Mouse (Mus musculus) cerebellum, adult 2 months (tissue): ENCODE measurements at regions not wholly inside any gene's neighbourhood (a gene's known extent, or its start where the extent isn't known, plus 50 kb on each side); places are given as distances from the start of the nearest gene placed in this dataset.
A peak's percentile ranks its signal among the peaks of the same experiment; 100 is the strongest.

ENCODE experiments used
- DNase-seq, 2 experiments: peaks; one replicate each; pipeline ENCODE4 v3.0.0; 2021
- H3K27ac ChIP-seq: fragments of 200-500 bp; 2 replicates; pipeline ENCODE4 v1.5.1; 2012; ENCODE audit warnings: low read length, control low read depth, inconsistent platforms; ENCODE audit not compliant: insufficient read depth
- H3K27me3 ChIP-seq: fragments of 200-500 bp; 2 replicates; pipeline ENCODE4 v1.6.1; 2012; ENCODE audit warnings: inconsistent platforms, mild to moderate bottlenecking, low read length, moderate library complexity; ENCODE audit not compliant: control insufficient read depth, insufficient read depth
- H3K4me1 ChIP-seq: fragments of 200-500 bp; 2 replicates; pipeline ENCODE4 v1.6.1; 2011; ENCODE audit warnings: low read length; ENCODE audit not compliant: control insufficient read depth, insufficient read depth
- H3K4me3 ChIP-seq: fragments of 200-500 bp; replicated peaks from 2 replicates; pipeline ENCODE3; 2011; ENCODE audit warnings: mild to moderate bottlenecking, low read depth, low read length, control low read depth; ENCODE audit not compliant: insufficient read depth
- CTCF ChIP-seq: fragments of 200-500 bp; IDR thresholded peaks from 2 replicates; pipeline ENCODE4 v1.5.1; 2011; ENCODE audit warnings: low read depth, mild to moderate bottlenecking, control low read depth, low read length, moderate library complexity, borderline replicate concordance; ENCODE audit not compliant: insufficient read depth
- POLR2A ChIP-seq: fragments of 200-500 bp; IDR thresholded peaks from 2 replicates; pipeline ENCODE4 v1.6.1; 2011; ENCODE audit warnings: low read length, control low read depth, borderline replicate concordance; ENCODE audit not compliant: insufficient read depth
- WGBS: fragments of 180-500 bp; shearing (Covaris S2); methylation state at CpG from one replicate; pipeline ENCODE4 v1.1.7; 2018; 5-methylcytosine and 5-hydroxymethylcytosine counted together

DNA sequence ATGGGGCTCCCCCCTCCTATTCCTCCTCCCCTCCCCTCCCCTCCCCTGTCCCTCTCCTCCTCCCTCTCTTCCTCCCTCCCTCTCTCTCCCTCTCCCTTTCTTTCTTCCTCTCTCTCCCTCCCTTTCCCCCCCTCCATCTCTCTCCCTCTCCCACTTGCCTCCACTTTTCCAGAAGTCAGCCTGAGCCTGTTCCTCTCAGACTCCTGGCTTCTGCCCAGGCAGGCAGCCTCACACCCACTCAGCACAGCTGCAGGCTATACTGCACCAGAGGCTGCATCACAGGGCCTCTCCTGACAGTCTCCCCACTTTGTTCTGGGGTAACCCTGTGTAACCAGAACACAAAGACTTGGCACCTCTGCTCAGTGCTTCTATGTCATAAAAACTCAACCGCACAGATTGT lies 346.3 kb downstream of the Agtpbp1 start:
- 35% methylated on average over 1 of the region's 1 CpGs for WGBS
- TF ChIP-seq POLR2A (no peak), CTCF (no peak)
- no peak overlapping the region for H3K27ac ChIP-seq
- no peak for DNase-seq
- peaks cover 4% of the 10 kb centered on the region for H3K4me1 ChIP-seq
- no peaks in the 10 kb centered on the region for H3K27me3 ChIP-seq
- H3K4me3 ChIP-seq = no peak overlapping the region

DNA sequence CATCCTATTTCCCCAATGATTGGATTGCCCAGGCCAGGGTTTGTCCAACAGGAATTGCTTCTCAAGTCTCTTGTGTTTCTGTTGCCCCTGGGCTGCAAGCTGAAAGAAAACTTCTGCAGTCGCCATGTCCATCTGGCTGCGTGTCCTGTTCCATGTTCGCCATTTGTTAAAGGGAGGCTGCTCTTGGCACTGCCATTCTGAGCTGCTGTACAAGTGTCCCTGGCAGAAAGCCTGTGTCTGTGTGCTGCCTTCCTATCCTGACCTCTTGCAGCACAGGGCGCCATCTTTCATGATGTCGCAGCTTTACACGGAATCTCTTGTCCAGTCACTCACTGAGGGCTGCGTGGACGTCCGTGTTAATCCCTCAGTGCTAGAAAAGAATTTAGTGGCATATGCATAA lies 349.2 kb downstream of the Agtpbp1 start:
- peaks cover 4% of the 10 kb centered on the region for H3K4me1 ChIP-seq
- TF ChIP-seq POLR2A (no peak), CTCF (no peak)
- DNase-seq = peak in 1 of 2 experiments; percentile 44
- H3K27me3 ChIP-seq = no peaks in the 10 kb centered on the region
- no peak overlapping the region for H3K27ac ChIP-seq
- H3K4me3 ChIP-seq = no peak overlapping the region
- 20% methylated on average over 9 of the region's 9 CpGs for WGBS

GRCm38 (mm10) chr13:59229111-59229541 lies 355.9 kb downstream of the Agtpbp1 start:
- H3K27ac ChIP-seq = no peak overlapping the region
- no peak for DNase-seq
- no peak overlapping the region for H3K4me3 ChIP-seq
- TF ChIP-seq CTCF (no peak), POLR2A (no peak)
- 88% methylated on average over 6 of the region's 6 CpGs for WGBS
- H3K4me1 ChIP-seq = no peaks in the 10 kb centered on the region
- H3K27me3 ChIP-seq = no peaks in the 10 kb centered on the region

- TF ChIP-seq CTCF (no peak), POLR2A (no peak)
- Histone ChIP-seq H3K4me1 (no peaks in the 10 kb centered on the region), H3K4me3 (no peak overlapping the region), H3K27ac (no peak overlapping the region), H3K27me3 (no peaks in the 10 kb centered on the region)
- DNase-seq = no peak
- 42% methylated on average over 12 of the region's 12 CpGs for WGBS
Observed at GRCm38 (mm10) chr13:59228059-59228830, 356.8 kb downstream of the Agtpbp1 start.

GRCm38 (mm10) chr13:59227523-59228058 lies 357.4 kb downstream of the Agtpbp1 start:
- 95% methylated on average over 13 of the region's 13 CpGs for WGBS
- TF ChIP-seq POLR2A (no peak), CTCF (no peak)
- Histone ChIP-seq H3K27ac (no peak overlapping the region), H3K27me3 (no peaks in the 10 kb centered on the region), H3K4me3 (no peak overlapping the region), H3K4me1 (no peaks in the 10 kb centered on the region)
- DNase-seq = no peak

GRCm38 (mm10) chr13:59220587-59220986 lies 364.4 kb downstream of the Agtpbp1 start:
- WGBS = 71% methylated on average over 6 of the region's 6 CpGs
- no peak for TF ChIP-seq CTCF
- no peak for TF ChIP-seq POLR2A

GRCm38 (mm10) chr13:59220156-59220555 lies 364.9 kb downstream of the Agtpbp1 start:
- peak; percentile 52; the same call in 1 of the 2 replicates for TF ChIP-seq CTCF
- no peak for TF ChIP-seq POLR2A
- Histone ChIP-seq H3K4me3 (no peak overlapping the region), H3K4me1 (no peaks in the 10 kb centered on the region), H3K27ac (no peak overlapping the region), H3K27me3 (no peaks in the 10 kb centered on the region)
- WGBS = 34% methylated on average over 7 of the region's 7 CpGs
- peak; percentile 9 to 27 for DNase-seq

More at GRCm38 (mm10) chr13:59220587-59220986, 364.4 kb downstream of the Agtpbp1 start:
- no peak for DNase-seq
- Histone ChIP-seq H3K27me3 (no peaks in the 10 kb centered on the region), H3K4me3 (no peak overlapping the region), H3K4me1 (no peaks in the 10 kb centered on the region), H3K27ac (no peak overlapping the region)

- Histone ChIP-seq H3K27me3 (no peaks in the 10 kb centered on the region), H3K4me3 (no peak overlapping the region), H3K4me1 (no peaks in the 10 kb centered on the region), H3K27ac (no peak overlapping the region)
- TF ChIP-seq POLR2A (no peak), CTCF (no peak)
- DNase-seq = no peak
- WGBS = 48% methylated on average over 5 of the region's 5 CpGs
Observed at GRCm38 (mm10) chr13:59216686-59217298, 368.2 kb downstream of the Agtpbp1 start.
